Mouse (Mus musculus) telencephalon, adult 2 months (tissue): ENCODE data around the gene Hist1h2aa.

Source experiments
- DNase-seq: peaks from one replicate; pipeline ENCODE4 v3.0.0-alpha.2; 2011; ENCODE audit warnings: low read depth, low spot score

Hist1h2aa gene

DNA sequence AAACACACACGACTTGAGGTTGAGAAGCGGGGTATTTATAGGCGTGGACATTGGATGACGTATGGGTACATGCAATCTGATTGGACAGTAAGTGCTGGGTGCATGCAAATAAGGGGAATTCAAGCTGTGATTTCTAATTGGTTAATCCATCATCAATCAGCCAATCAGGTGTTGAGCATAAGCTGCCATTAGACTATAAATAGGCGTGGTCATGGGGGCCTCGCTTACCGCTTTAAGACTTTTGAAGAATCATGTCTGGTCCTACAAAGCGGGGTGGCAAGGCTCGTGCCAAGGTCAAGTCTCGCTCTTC, at the start of gene Hist1h2aa:
Gene Hist1h2aa, plus strand, starts transcription at position 252 of the 310 bp plus-strand sequence.
- no peak for DNase-seq

DNA sequence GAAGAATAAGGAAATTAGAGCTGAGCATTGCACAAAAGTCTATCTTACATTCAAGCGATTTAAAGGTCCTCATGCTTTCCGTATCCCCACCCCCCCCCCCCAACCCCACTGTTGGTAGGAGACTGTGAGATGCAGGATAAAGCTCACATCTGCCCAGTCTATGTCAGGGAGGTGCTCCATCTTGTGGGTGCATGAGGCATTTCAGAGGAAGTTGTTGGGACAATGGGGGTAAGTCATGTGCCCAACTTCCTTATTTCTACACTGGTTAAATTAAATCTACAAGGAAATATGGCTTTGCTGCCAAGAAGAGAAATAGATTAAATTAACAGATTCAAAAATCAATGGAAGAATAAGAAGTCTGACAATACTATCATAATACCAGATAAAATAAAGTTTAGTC, 48.7 kb upstream of the Hist1h2aa start:
- no peak for DNase-seq

DNA sequence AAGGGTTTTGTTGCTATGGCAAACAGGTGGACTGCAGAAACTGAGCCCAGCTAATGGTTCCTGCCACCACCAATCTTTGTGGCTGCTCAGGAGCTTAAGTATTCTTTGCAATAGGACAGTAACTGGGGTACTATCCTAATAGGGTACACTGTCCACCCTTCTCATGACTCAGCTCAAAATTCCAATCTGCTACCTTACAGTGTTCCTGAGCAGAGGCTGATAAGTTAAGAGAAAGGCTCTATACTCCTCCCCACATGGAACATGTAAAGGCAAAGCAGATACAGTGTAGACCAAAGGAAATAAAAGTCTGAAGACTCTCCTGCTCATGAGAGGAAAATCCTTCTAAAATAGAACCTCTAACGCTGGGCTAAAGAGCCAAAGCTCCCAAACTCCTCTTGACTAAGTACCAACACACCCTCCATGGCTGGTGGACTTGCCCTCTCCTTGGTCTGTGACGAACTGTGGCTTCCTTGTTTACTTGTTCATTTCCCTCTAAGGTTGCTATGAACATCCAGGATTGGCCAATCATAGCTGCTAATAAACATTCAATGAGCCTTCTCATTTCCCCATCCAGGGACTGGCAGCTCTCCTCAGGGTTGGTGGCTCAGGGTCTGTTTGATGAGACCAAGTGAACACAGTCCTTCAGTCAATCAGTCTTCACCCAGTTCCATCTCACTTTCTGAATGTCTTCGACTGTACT, 47.1 kb upstream of the Hist1h2aa start:
- DNase-seq: no peak

DNA sequence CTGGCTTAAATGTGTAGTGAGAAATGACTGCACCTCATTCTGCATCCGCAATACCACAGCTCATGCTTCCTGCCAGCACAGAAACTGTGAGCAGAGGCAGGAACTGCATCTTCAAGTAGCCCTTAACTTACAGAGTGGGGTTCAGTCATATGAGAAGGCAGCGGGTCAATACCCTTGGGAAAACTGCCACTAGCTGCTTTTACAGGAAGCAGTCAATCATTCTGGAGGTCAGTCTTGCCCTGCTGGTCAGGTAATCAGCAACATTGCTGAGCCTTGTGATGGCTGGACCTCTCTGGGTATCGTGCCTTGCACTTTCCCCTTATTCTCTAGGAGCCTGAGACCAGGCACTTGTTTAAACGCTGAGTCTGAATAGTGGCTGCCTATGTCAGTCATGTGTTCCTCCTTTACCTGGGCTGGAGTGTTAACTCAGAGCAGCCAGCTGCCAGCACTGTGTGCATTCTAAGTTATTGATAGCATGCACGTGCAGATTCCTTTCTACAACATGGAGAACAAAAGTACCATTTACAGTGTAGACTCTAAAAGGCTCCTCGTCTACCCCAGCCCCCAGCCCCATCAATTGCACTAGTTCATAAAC, 45.2 kb upstream of the Hist1h2aa start:
- no peak for DNase-seq

DNA sequence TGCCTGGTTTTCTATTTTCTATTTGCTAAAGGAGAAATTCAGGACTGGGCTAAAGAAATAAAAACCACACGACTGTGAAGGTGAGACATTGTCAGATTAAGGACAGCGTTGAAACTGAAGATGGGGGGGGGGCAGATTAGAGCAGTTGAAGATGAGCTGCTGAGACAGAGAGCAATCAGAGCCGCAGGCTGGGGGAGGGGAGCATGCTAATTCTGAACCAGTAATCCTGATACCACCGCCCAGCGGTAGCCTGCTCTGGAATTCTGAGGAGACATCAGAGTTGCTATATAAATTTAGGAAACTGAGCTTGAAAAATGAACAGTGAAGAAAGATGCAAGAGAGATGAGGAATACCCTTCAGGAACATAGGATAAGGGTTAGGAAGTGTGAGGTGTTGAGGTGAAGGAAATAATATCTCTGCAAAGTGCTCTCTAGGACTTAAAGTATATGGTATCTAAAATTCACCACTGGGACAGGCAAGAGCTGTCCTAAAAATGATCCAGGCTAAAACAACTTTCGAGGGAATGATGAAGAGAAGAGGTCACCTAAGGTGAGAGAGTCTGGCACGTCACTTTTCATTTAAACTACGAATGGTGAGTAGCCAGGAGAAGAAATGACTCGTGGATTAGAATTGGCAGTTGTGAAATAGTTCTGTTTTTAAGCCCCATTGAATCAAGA, 41.5 kb upstream of the Hist1h2aa start:
- no peak for DNase-seq

DNA sequence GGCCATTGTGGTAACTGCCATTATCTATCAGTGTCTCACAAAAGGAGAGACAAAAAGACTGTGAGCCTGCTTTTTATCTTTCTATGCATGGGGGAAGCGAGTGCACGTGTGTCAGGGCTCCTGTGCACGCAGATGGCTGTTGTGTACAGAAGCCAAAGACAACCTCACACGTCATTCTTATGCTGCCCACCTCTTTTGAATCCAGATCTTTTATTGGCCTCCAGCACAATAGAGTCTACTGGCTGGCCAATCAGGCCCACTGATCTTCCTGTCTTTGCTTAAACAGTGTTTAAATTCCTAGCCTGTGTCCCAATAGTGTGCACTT, 41.0 kb upstream of the Hist1h2aa start:
- DNase-seq: no peak

DNA sequence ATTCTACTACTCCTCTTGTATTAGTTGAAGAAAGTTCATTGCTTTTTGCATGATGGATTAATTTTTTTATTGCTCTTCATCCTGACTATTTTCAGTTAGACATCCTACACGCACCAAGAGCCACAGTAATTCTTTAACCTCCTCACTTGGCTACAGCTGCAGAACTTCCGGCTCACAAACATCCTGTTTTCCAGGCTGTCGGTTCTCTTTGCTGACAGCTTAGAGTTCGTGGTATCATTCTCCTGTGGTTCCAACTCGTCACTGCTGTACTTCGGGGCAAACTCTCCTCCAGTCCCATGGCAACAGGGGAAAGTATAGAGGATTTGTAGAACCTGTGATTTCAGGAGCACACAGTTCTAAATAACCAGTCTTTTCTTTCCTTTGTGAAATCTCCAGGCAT, 36.0 kb upstream of the Hist1h2aa start:
- DNase-seq: no peak

DNA sequence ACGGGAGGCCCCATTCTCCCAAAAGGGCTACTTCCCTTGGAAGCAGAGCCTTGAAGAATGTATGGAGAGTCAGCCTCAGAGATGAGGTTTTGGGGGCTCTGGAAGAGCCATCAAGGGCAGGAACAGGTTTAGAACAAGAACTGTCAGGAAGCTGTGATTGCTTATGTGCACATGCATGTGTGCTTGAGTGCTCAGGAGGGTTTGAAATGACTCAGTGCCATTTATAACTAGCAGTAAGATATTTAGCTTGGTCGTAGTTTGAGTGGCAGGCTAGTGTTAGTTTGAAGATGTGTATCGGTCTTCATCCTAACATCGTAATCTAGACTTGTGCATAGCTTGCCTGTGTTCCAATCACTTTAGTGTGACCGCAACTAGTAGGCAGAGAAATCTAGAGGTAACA, 27.4 kb upstream of the Hist1h2aa start:
- DNase-seq: no peak

DNA sequence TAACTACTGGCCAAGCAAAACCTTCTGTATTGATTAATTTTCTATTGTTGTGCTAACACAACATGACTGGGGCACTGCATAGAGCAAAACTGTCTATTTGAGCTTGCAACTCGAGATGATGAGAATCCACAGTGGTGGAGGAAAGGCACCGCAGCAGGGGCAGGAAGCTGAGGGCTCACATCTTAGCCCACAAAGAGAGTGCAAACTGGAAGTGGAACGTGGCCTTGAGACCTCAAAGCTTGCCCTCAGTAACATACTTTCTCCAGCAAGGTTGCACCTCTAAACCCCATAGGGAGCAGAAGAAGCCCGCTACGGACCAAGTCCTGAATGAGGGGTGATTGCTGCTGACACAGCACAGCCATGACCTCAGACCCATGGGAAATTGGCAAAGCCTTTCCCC, 24.1 kb upstream of the Hist1h2aa start:
- no peak for DNase-seq

DNA sequence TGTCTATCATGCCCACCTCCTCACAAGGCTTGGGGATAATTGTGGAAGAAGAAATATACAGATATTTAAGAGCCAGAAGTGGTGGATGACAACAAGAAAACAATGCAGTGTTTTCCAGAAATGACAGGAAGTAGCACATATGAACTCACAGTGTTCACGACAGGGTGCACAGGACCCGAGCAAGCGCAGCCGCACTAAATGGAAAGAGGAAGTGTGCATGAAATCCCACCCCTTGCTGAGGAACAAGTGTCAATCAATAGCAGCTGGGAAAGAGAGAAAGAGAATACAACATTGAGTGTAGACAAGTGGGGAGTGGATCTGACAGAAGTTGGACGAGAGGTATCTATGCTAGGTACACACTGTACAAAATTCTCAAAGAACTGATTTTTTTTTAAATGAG, 22.9 kb upstream of the Hist1h2aa start:
- DNase-seq: no peak

DNA sequence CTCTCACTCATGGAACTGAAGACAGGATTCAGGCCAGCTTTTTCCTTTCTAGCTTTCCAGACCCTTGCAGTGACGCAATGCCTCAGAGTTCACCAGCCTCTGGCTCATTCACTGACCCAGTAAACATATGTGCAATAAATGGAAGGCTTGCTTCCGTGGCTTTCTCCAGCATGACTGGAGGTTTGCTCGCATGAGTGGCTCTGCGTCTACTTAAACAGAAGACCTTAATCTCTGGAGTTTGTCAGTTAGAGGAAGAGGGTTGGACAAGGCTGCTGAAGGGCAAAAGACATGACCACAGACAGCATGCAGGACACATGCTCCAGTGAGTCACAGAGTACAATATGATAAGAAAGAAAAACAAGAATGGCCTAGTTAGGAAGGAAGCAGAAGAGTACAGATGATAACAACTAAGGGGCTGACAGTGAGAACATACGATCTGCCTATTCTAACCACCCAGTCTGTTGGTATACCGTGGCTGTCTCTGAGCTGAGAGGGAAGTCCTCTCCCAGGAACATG, 20.4 kb upstream of the Hist1h2aa start:
- DNase-seq: no peak

DNA sequence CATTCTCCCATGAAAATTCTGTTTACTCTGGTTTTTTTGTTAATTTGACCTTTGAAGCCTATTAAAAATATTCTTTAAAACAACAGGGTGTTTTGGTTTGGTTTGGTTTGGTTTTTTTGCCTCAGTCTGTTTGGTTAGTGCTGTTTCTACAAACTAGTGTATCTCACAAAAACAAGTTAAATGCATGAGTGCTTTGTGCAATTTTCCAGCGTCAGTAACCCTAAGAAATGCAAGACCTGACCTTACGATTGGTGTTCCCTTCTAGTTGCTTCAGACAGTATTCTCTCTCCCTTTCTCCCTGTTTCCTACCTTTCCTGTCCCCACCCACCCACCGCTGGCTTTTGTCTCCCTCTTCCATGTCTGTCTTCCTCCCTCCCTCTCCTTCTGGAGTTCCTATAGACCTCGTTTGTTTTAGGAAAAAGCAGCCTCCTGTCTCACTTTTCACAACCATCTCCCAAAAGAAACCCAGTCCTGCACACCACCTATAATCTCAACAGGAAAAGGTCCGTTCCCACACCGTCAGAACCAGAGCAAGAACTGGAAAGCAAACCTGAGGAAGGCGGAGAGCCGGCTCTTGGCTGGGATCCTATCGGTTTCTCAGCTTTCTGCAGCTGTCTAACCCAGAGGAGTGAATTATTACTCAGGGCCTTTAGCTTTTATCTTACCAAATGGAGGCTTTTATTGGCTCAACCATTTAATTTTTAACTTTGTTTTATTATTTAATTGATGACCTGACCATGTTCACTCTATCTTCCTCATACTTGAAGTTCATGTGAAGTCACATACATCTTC, 19.7 kb upstream of the Hist1h2aa start, which contains the start of gene Slc17a4:
Gene Slc17a4, minus strand, starts transcription at position 634 of the 792 bp plus-strand sequence.
- no peak for DNase-seq

DNA sequence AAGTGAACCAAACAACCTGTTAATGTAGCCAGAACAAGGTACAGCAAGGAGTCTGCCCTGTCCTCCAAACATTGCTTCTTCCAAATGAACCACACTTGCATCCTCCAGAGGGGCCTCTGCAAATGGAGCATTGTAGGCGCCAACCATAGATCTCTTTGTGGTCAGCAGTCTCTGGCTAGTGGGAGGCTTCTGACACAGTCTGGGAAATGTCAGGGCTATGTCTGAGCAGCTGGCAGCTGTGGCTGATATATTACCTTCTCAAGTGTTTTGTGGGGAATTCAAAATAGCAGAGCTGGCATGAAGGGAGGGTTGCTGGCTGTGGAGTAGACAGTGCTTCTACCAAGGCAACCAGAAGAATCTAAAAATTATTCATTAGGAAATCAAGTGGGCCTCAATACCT, 18.1 kb upstream of the Hist1h2aa start:
- DNase-seq: no peak

DNA sequence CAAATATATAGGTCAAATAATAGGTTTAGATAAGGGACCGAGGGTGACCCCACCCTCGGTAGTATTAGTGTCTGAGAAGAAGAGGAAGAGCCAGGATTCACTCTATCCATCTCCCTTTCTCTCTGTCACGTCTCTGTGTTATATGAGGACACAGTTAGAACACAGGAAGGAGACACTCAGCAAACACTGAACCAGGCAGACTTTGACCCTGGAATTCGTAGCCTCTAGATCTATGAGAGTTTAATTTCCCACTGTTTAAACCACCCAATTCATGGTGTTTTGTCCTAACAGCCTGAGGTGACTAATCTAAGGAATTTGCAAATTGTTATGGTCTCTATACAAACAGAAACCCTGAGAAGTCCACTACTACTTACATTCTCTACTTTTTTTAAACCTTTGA, 16.6 kb upstream of the Hist1h2aa start:
- DNase-seq: no peak

DNA sequence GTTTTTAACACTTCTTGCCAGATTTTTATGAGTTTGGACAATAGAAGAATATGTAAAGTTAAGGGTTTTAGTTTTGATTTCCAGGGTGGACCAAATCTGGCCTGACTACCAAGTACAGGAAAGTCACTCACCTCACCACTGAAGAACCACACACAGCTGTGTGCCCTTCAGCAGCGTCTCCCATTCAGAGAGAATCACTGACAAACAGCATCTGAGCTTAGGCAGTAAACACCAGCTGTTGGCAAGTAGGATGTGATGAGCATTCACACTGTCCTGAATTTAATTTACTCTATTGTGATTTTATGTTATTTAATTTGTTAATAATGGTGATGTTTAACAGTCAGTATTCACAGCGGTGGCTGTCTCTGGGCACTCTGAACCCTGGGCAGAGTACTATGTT, 8.5 kb upstream of the Hist1h2aa start:
- DNase-seq: no peak

DNA sequence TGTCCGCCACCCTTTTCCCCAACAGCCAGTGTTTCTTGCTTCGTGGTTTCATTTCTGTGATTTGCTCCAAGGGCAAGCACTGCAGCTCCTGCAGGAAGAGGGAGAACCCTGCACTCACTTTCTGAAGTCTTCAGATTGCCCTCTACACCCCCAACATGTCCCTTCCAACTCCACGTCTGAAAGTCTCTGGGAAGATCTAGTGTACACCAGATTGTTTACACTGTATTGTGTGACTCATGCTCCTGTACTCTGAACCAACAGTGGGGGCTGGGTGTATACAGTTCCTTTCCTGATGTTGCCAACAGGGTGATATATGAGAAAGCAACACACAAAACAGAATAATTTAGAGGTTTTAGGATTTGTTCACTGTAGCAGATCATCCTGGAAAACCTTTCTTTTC, 5.6 kb upstream of the Hist1h2aa start:
- DNase-seq: no peak

DNA sequence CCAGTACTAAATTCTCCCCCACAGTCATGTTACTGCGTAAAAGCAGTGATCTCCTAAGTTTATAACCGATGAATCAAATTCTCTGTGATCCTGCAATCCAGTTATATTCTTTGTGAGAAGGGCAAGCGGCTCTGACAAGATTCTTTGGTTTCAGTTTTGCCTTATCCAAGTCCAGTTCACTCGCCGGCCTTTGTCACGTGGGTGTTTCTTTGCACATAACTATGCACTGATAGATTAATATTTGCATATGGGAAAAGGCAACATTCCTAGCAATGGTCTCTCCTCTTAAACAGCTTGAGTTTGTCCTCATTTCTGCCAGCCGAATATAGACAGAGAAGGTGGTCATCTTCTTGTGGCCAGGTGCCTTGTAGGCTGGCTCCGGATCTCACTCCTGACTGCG, 3.8 kb upstream of the Hist1h2aa start:
- DNase-seq: no peak

DNA sequence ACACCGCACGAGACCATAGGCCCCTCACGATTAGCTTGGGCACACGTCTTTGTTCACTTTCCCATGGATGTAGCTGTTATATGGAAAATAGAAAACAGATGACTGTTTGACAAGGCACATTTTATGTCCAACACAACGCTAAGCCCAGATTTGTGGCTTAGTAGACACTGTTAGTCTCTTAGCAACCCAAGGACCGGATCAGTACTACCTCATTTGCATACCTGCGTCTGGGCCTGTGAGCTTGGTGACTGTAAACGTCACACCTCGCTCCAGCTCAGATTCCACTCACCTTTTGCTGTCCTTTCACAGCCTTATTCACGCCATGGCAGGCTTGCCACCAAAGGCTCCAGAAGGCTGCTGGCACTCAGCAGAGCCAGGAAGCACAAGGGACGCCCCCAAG, 3.4 kb upstream of the Hist1h2aa start:
- no peak for DNase-seq

DNA sequence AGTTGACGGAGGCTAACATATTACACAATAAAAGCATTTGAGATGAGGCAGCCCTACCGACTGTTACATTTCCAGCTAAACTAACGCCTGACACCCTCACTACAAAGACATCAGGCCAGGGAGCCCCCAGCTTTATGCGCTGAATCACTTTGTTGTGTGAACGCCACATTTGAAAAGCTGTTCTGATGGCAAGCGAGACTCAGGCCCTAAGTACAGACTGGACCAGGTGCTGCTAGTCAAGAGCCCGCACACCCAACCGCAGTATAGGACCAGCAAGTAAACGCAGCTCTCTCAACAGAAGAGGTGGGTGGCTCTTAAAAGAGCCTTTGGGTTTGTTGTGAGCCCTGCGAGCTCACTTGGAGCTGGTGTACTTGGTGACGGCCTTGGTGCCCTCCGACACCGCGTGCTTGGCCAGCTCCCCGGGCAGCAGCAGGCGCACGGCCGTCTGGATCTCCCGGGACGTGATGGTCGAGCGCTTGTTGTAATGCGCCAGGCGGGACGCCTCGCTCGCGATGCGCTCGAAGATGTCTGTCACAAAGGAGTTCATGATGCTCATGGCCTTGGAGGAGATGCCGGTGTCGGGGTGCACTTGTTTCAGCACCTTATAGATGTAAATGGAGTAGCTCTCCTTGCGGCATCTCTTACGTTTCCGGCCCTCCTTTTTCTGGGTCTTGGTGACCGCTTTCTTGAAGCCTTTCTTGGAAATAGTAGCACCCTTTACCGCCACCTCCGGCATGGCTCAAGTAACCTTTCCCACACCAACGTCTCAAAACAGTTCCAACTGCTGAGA, 646 bp upstream of the Hist1h2aa start, which contains the start of gene Hist1h2ba:
Gene Hist1h2ba, minus strand, starts transcription at position 736 of the 790 bp plus-strand sequence.
- DNase-seq: no peak

DNA sequence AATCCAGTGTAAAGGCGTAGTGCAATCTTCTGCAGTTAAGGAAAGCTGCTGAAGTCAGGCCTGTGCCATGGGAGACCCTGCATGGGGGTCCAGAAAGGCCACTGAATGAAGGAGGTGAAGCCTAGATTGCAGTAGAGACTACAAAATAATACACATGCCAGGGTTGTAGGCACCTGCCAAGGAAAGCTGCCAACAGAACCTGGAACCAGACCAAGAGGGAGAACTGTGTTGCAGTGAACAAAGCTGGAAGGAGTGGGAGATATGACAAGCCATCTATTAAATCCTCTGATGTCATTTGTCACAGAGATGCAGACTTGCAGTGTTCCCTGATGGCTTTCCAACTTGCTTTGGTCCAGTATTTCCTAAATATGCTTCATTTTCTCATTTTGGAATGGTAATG, 4.4 kb downstream of the Hist1h2aa start:
- DNase-seq: no peak

DNA sequence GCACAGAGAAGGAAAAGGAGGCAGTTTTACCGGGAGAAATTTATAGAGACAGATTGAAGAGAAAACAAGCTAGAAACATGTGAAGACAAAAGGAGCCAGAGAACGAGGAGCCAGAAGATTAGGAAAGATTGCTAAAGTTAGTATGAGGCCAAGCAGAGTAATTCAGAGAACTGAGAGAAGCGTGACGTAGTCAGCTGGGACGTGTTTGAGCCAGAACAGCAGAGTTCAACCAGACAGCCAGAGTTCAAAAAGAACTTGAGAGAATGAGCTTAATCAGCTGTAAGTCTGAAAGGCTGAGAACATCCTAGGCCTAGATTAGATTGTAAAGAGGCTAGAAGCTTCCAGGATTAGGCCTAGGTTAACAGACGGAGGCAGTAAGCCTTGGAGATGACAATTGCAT, 6.0 kb downstream of the Hist1h2aa start:
- DNase-seq: no peak
